Mouse (Mus musculus) heart, embryonic 12.5 days (tissue): ENCODE results near the gene Prr19. TPM values are rescaled to one million over a fixed set of nuclear protein-coding genes. Genes with fewer than 3 reads are reported as not detected.

Experiments used
- ATAC-seq: fragments of 200-750 bp; cut with Nextera tagmentation; 2 replicates; pipeline ENCODE4 v1.8.0; 2017; ENCODE audit warnings: moderate TSS enrichment, moderate library complexity; ENCODE audit not compliant: insufficient number of reproducible peaks, low FRiP score
- H3K27ac ChIP-seq: fragments of 300-500 bp; sonication (generic); 2 replicates; pipeline ENCODE4 v1.5.1; 2016; ENCODE audit warnings: mild to moderate bottlenecking, moderate library complexity; ENCODE audit not compliant: poor library complexity, severe bottlenecking
- H3K27me3 ChIP-seq: fragments of 300-500 bp; sonication (generic); replicated peaks from 2 replicates; pipeline ENCODE4 v1.6.1; 2016; ENCODE audit warnings: mild to moderate bottlenecking, moderate library complexity
- H3K36me3 ChIP-seq: fragments of 300-500 bp; sonication (generic); 2 replicates; pipeline ENCODE4 v1.6.1; 2016; ENCODE audit warnings: mild to moderate bottlenecking, moderate library complexity
- H3K4me1 ChIP-seq: fragments of 300-500 bp; sonication (generic); replicated peaks from 2 replicates; pipeline ENCODE4 v1.6.1; 2016; ENCODE audit warnings: mild to moderate bottlenecking
- H3K4me2 ChIP-seq: fragments of 300-500 bp; sonication (generic); 2 replicates; pipeline ENCODE4 v1.6.1; 2016; ENCODE audit warnings: mild to moderate bottlenecking, moderate library complexity
- H3K4me3 ChIP-seq: fragments of 300-500 bp; sonication (generic); 2 replicates; pipeline ENCODE4 v1.5.1; 2016; ENCODE audit warnings: mild to moderate bottlenecking
- H3K9ac ChIP-seq: fragments of 300-500 bp; sonication (generic); 2 replicates; pipeline ENCODE4 v1.6.1; 2016; ENCODE audit warnings: mild to moderate bottlenecking, moderate library complexity
- H3K9me3 ChIP-seq: fragments of 300-500 bp; sonication (generic); replicated peaks from 2 replicates; pipeline ENCODE4 v1.6.1; 2016; ENCODE audit warnings: mild to moderate bottlenecking, moderate library complexity
- WGBS: fragments of 180-500 bp; shearing (Covaris S2); methylation state at CpG from one replicate; pipeline ENCODE4 v1.1.7; 2016; 5-methylcytosine and 5-hydroxymethylcytosine counted together
- polyA plus RNA-seq: library from polyadenylated mRNA; unstranded; fragments of >200 nt; fragmentation: Nextera tagmentation; extraction: Ambion mirVana; gene quantifications from 2 replicates; pipeline ENCODE4 v1.2.1, GENCODE M21; 2016

Prr19 gene
- polyA plus RNA-seq, 1 experiment from 2014 or later = not detected

DNA sequence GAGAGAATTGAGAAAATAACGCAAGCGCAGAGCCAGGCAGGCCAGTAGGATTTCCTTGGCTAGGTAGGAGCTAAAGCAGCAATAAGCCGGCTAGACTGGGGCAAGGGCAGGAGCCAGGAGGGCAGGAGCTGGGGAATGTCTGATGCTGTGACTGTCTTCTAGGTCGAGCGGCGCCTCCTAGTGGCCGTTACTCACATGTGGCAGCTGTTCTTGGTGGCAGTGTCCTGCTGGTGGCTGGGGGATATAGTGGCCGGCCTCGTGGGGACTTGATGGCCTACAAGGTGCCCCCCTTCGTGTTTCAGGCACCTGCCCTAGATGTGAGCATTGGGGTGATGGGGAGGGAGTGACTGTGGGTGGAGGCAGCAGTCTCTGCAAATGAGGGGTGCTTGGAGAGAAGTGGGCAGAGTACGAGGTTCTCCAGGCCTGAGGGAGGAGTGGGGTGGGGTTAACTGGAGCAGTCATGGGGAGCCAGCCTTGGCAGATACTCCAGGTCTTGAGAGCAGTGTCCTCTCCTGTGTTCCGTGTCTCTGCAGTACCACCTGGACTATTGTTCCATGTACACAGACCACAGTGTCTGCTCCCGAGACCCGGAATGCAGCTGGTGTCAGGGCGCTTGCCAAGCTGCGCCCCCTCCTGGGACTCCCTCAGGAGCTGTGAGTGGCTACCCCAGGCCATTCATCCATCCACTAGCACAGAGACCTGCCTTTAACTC, 32.5 kb downstream of the Prr19 start:
- H3K27me3 ChIP-seq = no peaks in the 10 kb centered on the region
- H3K9ac ChIP-seq = 0 out of 2 replicates have a peak overlapping the region, but pooled peaks have one; percentile 25
- 41% methylated on average over 16 of the region's 16 CpGs for WGBS
- no peak overlapping the region for H3K4me3 ChIP-seq
- ATAC-seq = peak; percentile 38
- no peaks in the 10 kb centered on the region for H3K9me3 ChIP-seq
- peaks cover 57% of the 10 kb centered on the region for H3K36me3 ChIP-seq
- no peak overlapping the region for H3K4me2 ChIP-seq
- H3K27ac ChIP-seq = no peak overlapping the region
- no peaks in the 10 kb centered on the region for H3K4me1 ChIP-seq

- Histone ChIP-seq H3K36me3 (peaks cover 60% of the 10 kb centered on the region), H3K27me3 (no peaks in the 10 kb centered on the region), H3K4me1 (no peaks in the 10 kb centered on the region), H3K4me3 (no peak overlapping the region), H3K4me2 (no peak overlapping the region), H3K27ac (no peak overlapping the region), H3K9ac (no peak overlapping the region), H3K9me3 (no peaks in the 10 kb centered on the region)
- ATAC-seq = no peak
- WGBS = 76% methylated on average over 12 of the region's 12 CpGs
Measured at GRCm38 (mm10) chr7:25334472-25334871, 33.3 kb downstream of the Prr19 start.

- no peaks in the 10 kb centered on the region for H3K27me3 ChIP-seq
- no peak overlapping the region for H3K4me2 ChIP-seq
- H3K9me3 ChIP-seq = no peaks in the 10 kb centered on the region
- H3K36me3 ChIP-seq = peaks cover 79% of the 10 kb centered on the region
- no peak overlapping the region for H3K27ac ChIP-seq
- no peaks in the 10 kb centered on the region for H3K4me1 ChIP-seq
- WGBS = 85% methylated on average over 9 of the region's 9 CpGs
- ATAC-seq = no peak
- no peak overlapping the region for H3K4me3 ChIP-seq
- no peak overlapping the region for H3K9ac ChIP-seq
Measured at GRCm38 (mm10) chr7:25339329-25339728, 38.1 kb downstream of the Prr19 start.

DNA sequence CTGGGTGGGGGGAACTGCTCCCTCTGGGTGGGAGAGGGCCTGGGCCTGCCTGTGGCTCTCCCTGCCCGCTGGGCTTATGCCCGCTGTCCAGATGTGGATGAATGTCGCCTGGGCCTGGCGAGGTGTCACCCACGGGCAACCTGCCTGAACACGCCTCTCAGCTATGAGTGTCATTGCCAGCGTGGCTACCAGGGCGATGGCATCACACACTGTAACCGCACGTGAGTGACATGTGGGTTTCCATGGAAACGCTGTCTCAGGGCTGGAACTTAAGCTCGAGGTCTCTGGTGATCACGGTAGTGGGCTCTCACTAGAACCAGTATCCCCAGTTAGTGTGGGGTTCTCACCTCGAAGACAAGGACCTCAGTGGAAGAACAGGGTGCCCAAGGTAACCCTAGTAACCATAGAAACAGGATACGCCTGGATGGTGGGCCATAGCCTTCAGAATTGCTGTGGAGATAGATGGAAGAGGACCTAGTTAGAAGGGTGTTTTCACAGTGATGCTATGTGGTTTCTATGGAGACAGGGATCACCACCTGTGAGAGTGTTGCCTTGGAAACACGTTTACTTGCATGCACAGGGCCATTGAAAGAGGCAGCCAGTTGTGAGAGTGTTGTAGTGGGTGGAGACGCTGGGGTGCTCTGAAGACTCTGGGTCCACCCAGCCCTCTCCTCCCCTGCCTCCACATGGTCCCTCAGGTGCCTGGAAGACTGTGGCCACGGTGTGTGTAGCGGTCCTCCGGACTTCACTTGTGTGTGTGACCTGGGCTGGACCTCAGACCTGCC, 40.0 kb downstream of the Prr19 start:
- Histone ChIP-seq H3K4me1 (peaks cover 6% of the 10 kb centered on the region; the same call in 1 of the 2 replicates), H3K27me3 (no peaks in the 10 kb centered on the region), H3K9ac (no peak overlapping the region), H3K9me3 (no peaks in the 10 kb centered on the region), H3K4me2 (no peak overlapping the region), H3K4me3 (no peak overlapping the region), H3K27ac (no peak overlapping the region), H3K36me3 (peaks cover 71% of the 10 kb centered on the region)
- no peak for ATAC-seq
- 86% methylated on average over 20 of the region's 20 CpGs for WGBS

GRCm38 (mm10) chr7:25348861-25349260, 47.6 kb downstream of the Prr19 start:
- no peak overlapping the region for H3K4me3 ChIP-seq
- no peak for ATAC-seq
- H3K36me3 ChIP-seq = peaks cover 79% of the 10 kb centered on the region
- H3K4me1 ChIP-seq = peaks cover 6% of the 10 kb centered on the region; the same call in 1 of the 2 replicates
- 81% methylated on average over 8 of the region's 8 CpGs for WGBS
- peaks cover 12% of the 10 kb centered on the region for H3K9me3 ChIP-seq
- H3K9ac ChIP-seq = no peak overlapping the region
- no peaks in the 10 kb centered on the region for H3K27me3 ChIP-seq
- no peak overlapping the region for H3K27ac ChIP-seq
- H3K4me2 ChIP-seq = no peak overlapping the region

Other genes starting within 250 kb of the Prr19 start
- 7.7 and 7.9 TPM in 2 replicates for gene Grik5, start 229.1 kb upstream of the Prr19 start, polyA plus RNA-seq
- 24.4 and 24.5 TPM in 2 replicates for gene Zfp574, start 228.8 kb upstream of the Prr19 start, polyA plus RNA-seq
- 0.54 and 0.81 TPM in 2 replicates for gene Pou2f2, start 121.7 kb upstream of the Prr19 start, polyA plus RNA-seq
- 8.2 and 9.5 TPM in 2 replicates for gene Dedd2, start 80.8 kb upstream of the Prr19 start, polyA plus RNA-seq
- gene Zfp526, start 80.0 kb upstream of the Prr19 start, polyA plus RNA-seq = 2.3 and 2.5 TPM in 2 replicates
- gene Gsk3a, start 63.6 kb upstream of the Prr19 start, polyA plus RNA-seq = 12.1 and 12.7 TPM in 2 replicates
- gene Erf, start 50.6 kb upstream of the Prr19 start, polyA plus RNA-seq = 17.6 and 20.4 TPM in 2 replicates
- 28.8 and 30.5 TPM in 2 replicates for gene Cic, start 33.7 kb upstream of the Prr19 start, polyA plus RNA-seq
- gene Pafah1b3, start 3.4 kb upstream of the Prr19 start, polyA plus RNA-seq = 127 and 131 TPM in 2 replicates
- gene Tmem145, start 4.7 kb downstream of the Prr19 start, polyA plus RNA-seq = 0.23 and 0.30 TPM in 2 replicates
- gene Megf8, start 15.8 kb downstream of the Prr19 start, polyA plus RNA-seq = 10.3 and 10.8 TPM in 2 replicates
- not detected in 2 replicates for gene Cnfn, start 68.3 kb downstream of the Prr19 start, polyA plus RNA-seq
- 4.1 and 5.9 TPM in 2 replicates for gene Lipe, start 97.3 kb downstream of the Prr19 start, polyA plus RNA-seq
- gene Cxcl17, start 111.5 kb downstream of the Prr19 start, polyA plus RNA-seq = not detected in 2 replicates
- 2.1 and 2.4 TPM in 2 replicates for gene Ceacam1, start 176.2 kb downstream of the Prr19 start, polyA plus RNA-seq
- 0.10 TPM in 1 of 2 replicates, not detected in the other for gene Ceacam2, start 238.4 kb downstream of the Prr19 start, polyA plus RNA-seq